Mouse (Mus musculus): ENCODE measurements around the gene Klk7.

DNA sequence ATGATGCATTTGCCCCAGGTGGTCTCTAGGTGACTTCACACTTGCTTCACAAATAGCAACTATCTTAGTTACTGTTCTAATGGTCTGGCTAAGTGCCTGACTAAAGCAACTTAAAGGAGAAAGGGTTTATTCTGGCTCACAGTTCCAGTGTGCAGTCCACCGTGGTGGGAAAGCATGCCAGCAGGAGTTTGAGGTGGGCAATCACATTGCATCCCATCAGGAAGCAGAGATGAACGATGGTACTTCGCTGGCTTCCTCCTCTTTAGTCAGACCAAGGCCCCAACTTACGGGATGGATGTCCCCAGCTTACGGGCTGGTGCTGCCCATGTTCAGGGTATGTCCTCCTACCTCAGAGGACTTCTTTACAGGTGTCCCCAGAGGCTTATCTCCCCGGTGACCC lies 40.5 kb downstream of the Klk7 start:
- no peak for TF ChIP-seq CTCF (IDR thresholded peaks at IDR 0.05; ENCODE audit: low read depth, low read length)
- TF ChIP-seq POLR2A (IDR thresholded peaks at IDR 0.05; ENCODE audit: borderline replicate concordance, low read depth, low read length), result no peak

Measured in bone marrow macrophage, adult 2 months (primary cell).